ENCODE assay signal across 10 mouse cellular contexts in the genomic region with DNA sequence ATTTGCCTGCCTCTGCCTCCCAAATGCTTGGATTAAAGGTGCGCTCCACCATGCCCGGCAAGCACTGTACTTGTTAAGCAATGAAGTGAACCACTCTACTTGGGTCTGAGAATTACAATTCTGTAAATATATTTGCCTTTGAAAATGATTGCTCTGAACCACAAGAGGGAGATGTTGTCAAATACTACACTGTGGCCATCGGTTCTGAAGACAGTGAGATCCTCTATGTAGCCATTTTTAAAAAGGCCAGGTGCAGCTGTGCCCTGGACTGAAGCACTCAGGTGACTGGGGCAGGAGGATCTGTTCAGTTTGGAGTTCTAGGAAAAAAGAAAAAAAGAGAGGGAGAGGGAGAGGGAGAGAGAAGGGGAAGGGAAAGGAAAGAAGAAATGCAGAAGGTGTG. TPM values are rescaled to one million over a fixed set of nuclear protein-coding genes. Genes with fewer than 3 reads are reported as not detected.
A peak's percentile ranks its signal among the peaks of the same experiment; 100 is the strongest.
DNase-seq lines count a peak whose midpoint lies in the region; ATAC-seq and TF ChIP-seq lines count a peak whose summit lies in the region.
"Had no signal": no experiment of that assay in that cellular context is flagged by ENCODE, and none has a peak within 500 bp of the region (broad histone marks: within the 10 kb centered on the region; RNA-seq: fewer than 3 reads in every experiment).

No protein-coding gene starts in this region.

- peaks cover 20% of the 10 kb centered on the region for H3K4me1 ChIP-seq in limb, embryonic 14.5 days (ENCODE audit: control insufficient read depth, insufficient read depth, low read length)
- peaks cover 28% of the 10 kb centered on the region for H3K4me1 ChIP-seq in limb, embryonic 10.5 days
- H3K4me1 ChIP-seq in ES-E14 (ENCODE audit: control insufficient read depth in 2 of 2, insufficient read depth in 2 of 2, low read length in 2 of 2, poor library complexity in 1 of 2) = peaks cover 2 to 5% of the 10 kb centered on the region in 2 experiments; a peak in 2 of 4 replicates

- no peak; the same call in 1 of the 2 replicates for ATAC-seq in limb, embryonic 14.5 days (ENCODE audit: low FRiP score, low read depth)
- peak; percentile 55; the same call in 1 of the 2 replicates for ATAC-seq in megakaryocyte-erythroid progenitor cell, adult 5-6 weeks (replicated peaks; ENCODE audit: low FRiP score, low TSS enrichment, poor library complexity, severe bottlenecking)

- no peak for TF ChIP-seq CTCF in brain, embryonic 14.5 days (IDR thresholded peaks at IDR 0.05; ENCODE audit: borderline replicate concordance, extremely low read depth, insufficient read depth, insufficient read length)

- H3K9me3 ChIP-seq in limb, embryonic 14.5 days (ENCODE audit: control insufficient read depth, low read length) = no peaks in the 10 kb centered on the region
- no peaks in the 10 kb centered on the region for H3K9me3 ChIP-seq in limb, embryonic 10.5 days (replicated peaks)
- no peaks in the 10 kb centered on the region for H3K9me3 ChIP-seq in ES-E14 (ENCODE audit: control insufficient read depth, insufficient read depth, low read depth, low read length)
- H3K9me3 ChIP-seq: hindbrain, embryonic 15.5 days; megakaryocyte, embryonic 14.5 days had no signal

- peaks cover 3% of the 10 kb centered on the region; the same call in 1 of the 2 replicates for H3K36me3 ChIP-seq in limb, embryonic 14.5 days (ENCODE audit: control insufficient read depth, insufficient read depth, low read length)
- H3K36me3 ChIP-seq in limb, embryonic 10.5 days = peaks cover 5% of the 10 kb centered on the region; the same call in 1 of the 2 replicates
- H3K36me3 ChIP-seq in ES-E14 (ENCODE audit: control insufficient read depth, insufficient read depth, low read length, poor library complexity, severe bottlenecking) = no peaks in the 10 kb centered on the region
- H3K36me3 ChIP-seq: hindbrain, embryonic 15.5 days had no signal

- no peaks in the 10 kb centered on the region for H3K27me3 ChIP-seq in limb, embryonic 14.5 days (ENCODE audit: control insufficient read depth, insufficient read depth, low read length)
- H3K27me3 ChIP-seq in limb, embryonic 10.5 days (ENCODE audit: low read depth, poor library complexity, severe bottlenecking) = no peaks in the 10 kb centered on the region
- H3K27me3 ChIP-seq: hindbrain, embryonic 15.5 days; megakaryocyte, embryonic 14.5 days had no signal

- WGBS in limb, embryonic 14.5 days = 66% methylated on average over 3 of the region's 3 CpGs
- 76% methylated on average over 3 of the region's 3 CpGs for WGBS in limb, embryonic 10.5 days

- no peak overlapping the region for H3K9ac ChIP-seq in limb, embryonic 14.5 days (ENCODE audit: low read depth, low read length, severe bottlenecking)
- H3K9ac ChIP-seq in ES-E14 (ENCODE audit: insufficient read depth, low read depth, low read length, poor library complexity, severe bottlenecking) = no peak overlapping the region
- H3K9ac ChIP-seq: hindbrain, embryonic 15.5 days had no signal

- H3K4me3 ChIP-seq in limb, embryonic 14.5 days (replicated peaks; ENCODE audit: low read length) = no peak overlapping the region
- no peak overlapping the region for H3K4me3 ChIP-seq in limb, embryonic 10.5 days
- H3K4me3 ChIP-seq in ES-E14 (ENCODE audit: insufficient read depth in 1 of 2, low read depth in 1 of 2, low read length in 2 of 2, poor library complexity in 1 of 2, severe bottlenecking in 1 of 2) = no peak overlapping the region
- H3K4me3 ChIP-seq: hindbrain, embryonic 15.5 days; megakaryocyte, embryonic 14.5 days had no signal

- in situ Hi-C loops in ES-E14 (cut with MboI; ENCODE audit: low sequenced_read_pairs in 2 of 2, unreplicated experiment in 2 of 2) = loop anchor here in 1 of 2 experiments (5.0 kb wide), 1 partner anchor 84 kb away; no protein-coding TSS in a partner anchor

- H3K4me2 ChIP-seq in limb, embryonic 14.5 days (replicated peaks; ENCODE audit: low read depth, low read length, severe bottlenecking) = no peak overlapping the region
- H3K4me2 ChIP-seq: hindbrain, embryonic 15.5 days had no signal

- DNase-seq in limb, embryonic 14.5 days (ENCODE audit: low spot score) = peak; percentile 48
- DNase-seq in limb, embryonic 10.5 days (ENCODE audit: low spot score) = no peak
- no peak for DNase-seq in ES-E14 (ENCODE audit: low read depth, low spot score)
- DNase-seq in brain, embryonic 14.5 days (ENCODE audit: low read depth) = peak; percentile 52
- DNase-seq in frontal cortex, postnatal 10 days (ENCODE audit: low spot score in 2 of 2) = no peak
- DNase-seq in cerebellum, adult 8-10 months = no peak
- no peak for DNase-seq in urinary bladder, adult 2 months (ENCODE audit: low spot score)

- H3K27ac ChIP-seq in limb, embryonic 14.5 days (replicated peaks; ENCODE audit: low read depth, low read length) = no peak overlapping the region
- H3K27ac ChIP-seq in limb, embryonic 10.5 days = no peak overlapping the region
- H3K27ac ChIP-seq in ES-E14 (ENCODE audit: insufficient read depth, low read depth, low read length, poor library complexity, severe bottlenecking) = no peak overlapping the region
- H3K27ac ChIP-seq: hindbrain, embryonic 15.5 days had no signal

- TF ChIP-seq POLR2A in limb, embryonic 14.5 days (IDR thresholded peaks at IDR 0.05; ENCODE audit: borderline replicate concordance, extremely low read depth, insufficient read depth, insufficient read length) = no peak
- TF ChIP-seq POLR2A in brain, embryonic 14.5 days (IDR thresholded peaks at IDR 0.05; ENCODE audit: borderline replicate concordance, extremely low read depth, insufficient read depth, insufficient read length, poor library complexity, severe bottlenecking) = no peak

TF ChIP-seq in ES-E14, 5 proteins besides CTCF, POLR2A, EP300 and RAD21:
- TF ChIP-seq ZC3H11A (IDR thresholded peaks at IDR 0.05; ENCODE audit: borderline replicate concordance, low read depth, low read length) (0 out of 2 replicates have a peak, but pooled peaks have one; percentile 45), HCFC1 (IDR thresholded peaks at IDR 0.05; ENCODE audit: borderline replicate concordance, insufficient read depth, low read length) (no peak)
TF ChIP-seq in ES-E14: peak in this region for 1.

RNA-seq across cellular contexts. Expression of a gene that starts 23.6 kb away (rescaled TPM):
- polyA plus RNA-seq in limb, embryonic 14.5 days (2012; rRNA removed) = 7.1 and 7.6 TPM in 2 replicates
- 10.1 and 10.5 TPM in 2 replicates for polyA plus RNA-seq in limb, embryonic 14.5 days (2014; fragmentation: Nextera tagmentation; extraction: Ambion mirVana)
- 9.8 and 10.8 TPM in 2 replicates for polyA plus RNA-seq in limb, embryonic 10.5 days (2016; fragmentation: Nextera tagmentation; extraction: Ambion mirVana)
- total RNA-seq in ES-E14 (2012; rRNA removed) = 3.0 and 6.5 TPM in 2 replicates
- 4.4 and 6.6 TPM in 2 replicates for polyA plus RNA-seq in brain, embryonic 14.5 days (2012; rRNA removed)
- 17.5 and 20.8 TPM in 2 replicates for total RNA-seq in megakaryocyte-erythroid progenitor cell, adult 5-6 weeks (2014; fragmentation: Nextera tagmentation)
- total RNA-seq in megakaryocyte-erythroid progenitor cell, adult 5-6 weeks (2017) = 13.7 and 20.5 TPM in 2 replicates
- 6.5 and 7.9 TPM in 2 replicates for polyA plus RNA-seq in urinary bladder, adult 2 months (2012; rRNA removed)

RNA-seq across cellular contexts. Expression of a gene that starts 23.8 kb away (rescaled TPM):
- polyA plus RNA-seq in limb, embryonic 14.5 days (2012; rRNA removed) = 26.6 and 33.5 TPM in 2 replicates
- 59.4 and 73.1 TPM in 2 replicates for polyA plus RNA-seq in limb, embryonic 14.5 days (2014; fragmentation: Nextera tagmentation; extraction: Ambion mirVana)
- polyA plus RNA-seq in limb, embryonic 10.5 days (2016; fragmentation: Nextera tagmentation; extraction: Ambion mirVana) = 47.3 and 64.3 TPM in 2 replicates
- total RNA-seq in ES-E14 (2012; rRNA removed) = 41.4 and 43.1 TPM in 2 replicates
- polyA plus RNA-seq in brain, embryonic 14.5 days (2012; rRNA removed) = 25.5 and 28.5 TPM in 2 replicates
- 45.2 and 49.5 TPM in 2 replicates for total RNA-seq in megakaryocyte-erythroid progenitor cell, adult 5-6 weeks (2014; fragmentation: Nextera tagmentation)
- 45.4 and 52.7 TPM in 2 replicates for total RNA-seq in megakaryocyte-erythroid progenitor cell, adult 5-6 weeks (2017)
- 17.4 and 17.9 TPM in 2 replicates for polyA plus RNA-seq in urinary bladder, adult 2 months (2012; rRNA removed)

Comparison
In these comparisons a context has a peak if more than half of its experiments do, and no peak if none do; other contexts are left out.
1. DNase-seq: peak in limb, embryonic 14.5 days (single experiment) and brain, embryonic 14.5 days (single experiment); none in limb, embryonic 10.5 days (single experiment), ES-E14 (single experiment), frontal cortex, postnatal 10 days (0 of 2), cerebellum, adult 8-10 months (single experiment) and urinary bladder, adult 2 months (single experiment).